Mouse (Mus musculus) neural tube, embryonic 10.5 days (tissue): ENCODE data around the gene H60c.
"Not testable (repeated sequence)": the region's sequence is repeated elsewhere in the genome, so short reads cannot be mapped to it uniquely, and the experiment has no call there.

Source experiments
- DNase-seq: peaks from one replicate; pipeline ENCODE4 v3.0.0-alpha.2; 2017; ENCODE audit warnings: low spot score; ENCODE audit errors: extremely low spot score

H60c gene

DNA sequence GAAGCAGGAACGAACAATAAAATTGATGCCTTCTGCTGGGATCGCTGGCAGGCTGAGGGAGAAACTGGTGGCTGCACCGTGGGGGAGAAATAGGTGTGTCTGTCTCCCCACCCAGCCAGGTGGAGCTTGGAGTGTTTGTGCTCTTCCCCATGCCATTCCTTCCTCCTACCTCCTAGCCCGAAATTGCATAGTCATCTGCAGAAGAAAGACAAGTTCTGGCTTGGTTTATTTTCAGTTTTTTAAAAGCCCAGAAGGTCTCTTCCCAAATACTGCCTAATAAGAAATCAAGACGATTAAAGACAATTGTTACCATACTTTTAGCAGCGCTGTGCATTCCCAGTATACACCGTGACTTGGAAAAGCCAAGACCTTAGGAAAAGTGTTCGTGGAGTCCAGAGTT is at the start of gene H60c:
Gene H60c (minus strand): TSS at position 101 of the 400 bp plus-strand sequence.
- no peak for DNase-seq

DNA sequence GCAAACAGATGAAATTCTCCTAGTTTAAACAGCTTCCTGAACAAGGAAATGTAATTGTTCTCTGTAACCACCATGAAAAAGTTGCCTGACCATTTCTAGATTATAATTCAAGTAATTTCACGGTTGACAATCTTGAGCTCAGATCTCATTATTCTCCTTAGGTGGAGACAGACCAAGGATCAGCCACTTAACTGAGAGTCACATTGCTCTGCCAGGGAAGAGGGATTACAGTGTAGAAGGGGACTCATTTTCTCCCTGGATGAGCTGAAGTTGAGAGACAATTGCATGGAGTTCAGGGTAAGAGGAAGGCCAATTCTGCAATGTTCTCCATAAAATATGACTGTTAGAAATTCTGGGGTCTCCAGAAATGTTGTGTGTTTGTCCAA is 41.2 kb upstream of the H60c start:
- no peak for DNase-seq

DNA sequence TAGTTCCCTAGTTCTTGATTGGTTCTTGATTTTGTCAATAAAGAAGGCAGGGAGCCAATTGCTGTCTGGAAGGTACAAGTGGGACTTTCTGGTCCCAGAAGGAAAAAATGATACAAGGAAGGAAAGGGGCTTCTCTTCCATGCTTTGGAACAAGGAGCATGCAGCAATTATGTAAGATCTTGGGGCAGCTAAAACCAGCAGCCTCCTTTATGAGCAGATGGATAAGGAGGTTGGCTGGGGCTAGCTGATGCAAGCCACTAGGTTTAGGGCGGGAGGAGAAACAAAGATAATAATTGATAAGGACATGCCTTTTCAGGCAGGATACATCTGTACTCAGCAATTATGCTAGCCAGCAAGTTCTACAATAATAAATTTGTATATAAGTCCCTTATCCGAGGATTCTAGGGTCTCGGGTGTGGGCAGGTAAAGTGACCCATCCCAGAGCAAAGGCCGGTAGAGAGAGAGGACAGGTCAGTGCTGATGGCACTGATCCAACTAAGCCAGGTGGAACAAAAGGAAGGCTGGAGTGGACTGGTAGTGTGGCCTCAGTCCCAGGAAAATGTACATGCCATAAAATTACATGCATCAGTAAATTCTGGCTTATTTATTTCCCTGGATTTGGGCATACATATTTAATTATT is 40.7 kb upstream of the H60c start:
- DNase-seq, result no peak

GRCm38 (mm10) chr10:3307752-3308151 is 40.2 kb upstream of the H60c start:
- no peak for DNase-seq

- DNase-seq, result no peak
Observed at GRCm38 (mm10) chr10:3293969-3294368, 26.4 kb upstream of the H60c start.

- no peak for DNase-seq
Observed at GRCm38 (mm10) chr10:3281047-3281446, 13.5 kb upstream of the H60c start.

DNA sequence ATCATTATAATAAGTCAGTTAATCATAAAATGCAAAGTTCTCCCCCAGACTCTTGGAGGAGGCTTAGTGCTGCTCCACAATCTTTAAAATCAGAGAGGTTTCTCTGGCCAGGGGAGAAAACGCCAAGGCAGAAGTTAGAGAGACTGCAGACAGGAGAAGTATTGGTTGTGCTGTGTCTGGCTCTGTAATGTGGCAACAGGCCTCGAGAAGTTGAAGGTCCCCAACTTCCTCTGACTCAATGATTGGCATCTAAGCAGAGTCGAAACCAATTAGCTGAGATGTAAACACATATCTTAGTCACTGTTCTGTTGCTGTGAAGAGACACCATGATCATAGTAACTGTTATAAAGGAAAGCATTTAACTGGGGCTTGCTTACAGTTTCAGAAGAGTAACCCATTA is 6.5 kb upstream of the H60c start:
- no peak for DNase-seq

DNA sequence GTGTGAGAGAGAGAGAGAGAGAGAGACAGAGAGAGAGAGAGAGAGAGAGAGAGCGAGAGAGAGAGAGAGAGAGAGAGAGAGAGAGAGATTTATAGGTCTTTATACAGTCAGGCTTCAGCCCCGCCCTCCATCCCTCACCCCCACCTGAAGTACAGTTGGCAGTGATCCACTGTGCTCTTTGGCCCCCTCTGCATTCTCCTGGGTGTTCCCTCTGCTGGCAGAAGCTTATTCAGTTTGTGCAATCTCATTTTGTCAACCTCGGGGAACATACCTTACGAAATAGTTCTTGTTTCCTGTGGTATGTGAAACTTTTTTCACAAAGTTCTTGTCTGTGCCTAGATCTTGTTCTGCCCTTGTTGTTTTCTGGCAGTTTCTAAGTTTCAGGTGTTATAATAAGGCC is 3.5 kb upstream of the H60c start:
- no peak for DNase-seq

DNA sequence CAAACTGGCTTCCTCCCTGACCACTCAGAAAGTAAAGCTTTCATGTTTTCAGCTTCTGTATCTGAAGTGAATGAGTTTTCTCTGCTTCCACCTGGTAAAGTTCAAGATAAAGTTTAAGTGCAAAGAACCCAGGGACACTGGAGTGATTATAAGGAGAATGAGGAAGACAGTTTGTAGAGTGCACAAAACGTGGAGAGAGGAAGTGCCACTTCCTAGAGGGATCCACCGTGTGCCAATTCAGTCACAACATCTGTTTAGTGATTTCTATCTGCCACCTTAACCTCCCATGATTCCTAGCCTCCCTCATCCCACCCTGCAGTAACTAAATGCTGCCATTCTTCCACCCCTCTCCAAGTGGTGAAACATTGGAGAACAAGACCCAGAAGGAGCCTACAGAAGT is 842 bp downstream of the H60c start:
- no peak for DNase-seq

DNA sequence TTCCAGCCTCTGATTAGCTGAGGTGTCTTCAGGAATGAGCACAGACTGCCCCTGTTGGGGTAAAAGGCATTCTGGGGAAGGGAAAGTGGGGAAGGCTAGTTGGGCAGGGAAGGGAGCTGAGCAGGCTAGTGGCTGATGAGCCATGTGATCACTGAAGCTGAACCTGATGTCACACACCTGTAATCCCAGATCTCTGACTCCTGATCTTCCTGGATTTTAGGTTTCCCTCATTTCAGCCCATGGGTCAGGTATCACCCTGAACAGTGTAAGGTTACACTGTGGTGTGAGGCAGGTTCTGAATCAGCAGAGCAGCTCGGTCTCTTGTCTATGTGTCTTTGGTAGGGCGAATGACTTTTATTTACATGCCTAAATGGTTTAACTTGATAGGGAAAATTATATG is 4.8 kb downstream of the H60c start:
- no peak for DNase-seq

GRCm38 (mm10) chr10:3257391-3257790 is 10.2 kb downstream of the H60c start:
- DNase-seq, result no peak

GRCm38 (mm10) chr10:3238436-3238835 is 29.1 kb downstream of the H60c start:
- DNase-seq, result not testable (repeated sequence)

GRCm38 (mm10) chr10:3236638-3237270 is 30.8 kb downstream of the H60c start:
- no peak for DNase-seq

GRCm38 (mm10) chr10:3228447-3229195 is 39.0 kb downstream of the H60c start:
- no peak for DNase-seq
